Mouse (Mus musculus): Measurements from ENCODE around the gene Map3k1.

Map3k1 gene

GRCm38 (mm10) chr13:111808637-111809465 is at the start of gene Map3k1:
TSS of gene Map3k1 (minus strand) at chr13:111808993.
- DNase-seq (ENCODE audit: low read depth, low spot score), result peak; percentile 73

- DNase-seq (ENCODE audit: low read depth, low spot score), result no peak
Observed at GRCm38 (mm10) chr13:111856786-111857455, 48.1 kb upstream of the Map3k1 start.

- DNase-seq (ENCODE audit: low read depth, low spot score), result no peak
Observed at GRCm38 (mm10) chr13:111856232-111856631, 47.4 kb upstream of the Map3k1 start.

GRCm38 (mm10) chr13:111852451-111853224 is 43.8 kb upstream of the Map3k1 start:
- no peak for DNase-seq (ENCODE audit: low read depth, low spot score)

DNA sequence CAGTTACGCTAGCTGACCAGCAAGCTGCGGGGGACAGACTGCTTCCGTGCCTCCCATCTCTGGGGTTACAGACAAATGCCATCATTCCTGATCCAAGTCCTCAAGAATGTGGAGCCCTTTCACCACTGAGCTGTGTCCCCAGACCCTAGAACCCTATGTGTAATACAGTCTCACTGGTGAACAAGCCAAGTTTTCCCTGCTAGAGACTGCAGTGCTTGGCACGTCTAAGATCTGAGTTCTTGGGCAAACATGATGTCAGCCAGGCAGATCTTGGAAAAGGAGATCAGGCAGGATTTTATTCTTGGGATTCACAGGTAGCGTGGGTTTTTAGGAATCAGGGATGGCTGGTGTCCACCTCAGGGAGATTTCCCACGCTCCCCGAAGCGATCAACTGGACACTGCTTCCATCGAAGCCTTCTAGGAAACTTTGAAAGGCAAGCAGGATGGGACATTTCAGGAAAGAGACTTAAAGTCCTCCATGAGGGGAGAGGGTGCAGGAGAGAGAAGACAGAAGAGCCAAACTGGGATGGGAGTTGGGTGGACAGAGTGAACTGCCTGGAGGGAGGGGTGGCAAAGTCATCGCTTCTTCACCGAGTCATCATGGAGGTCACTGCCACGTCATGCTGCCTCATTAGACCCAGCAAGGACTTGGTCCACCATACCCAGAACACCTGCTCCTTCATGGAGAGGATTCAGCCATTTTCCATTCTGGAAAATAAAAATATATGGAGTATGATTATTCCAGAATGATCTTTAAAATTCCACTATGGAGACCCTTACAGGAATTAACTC is 41.4 kb upstream of the Map3k1 start:
- DNase-seq (ENCODE audit: low read depth, low spot score), result no peak

GRCm38 (mm10) chr13:111845471-111845870 is 36.7 kb upstream of the Map3k1 start:
- DNase-seq (ENCODE audit: low read depth, low spot score), result peak; percentile 12

- DNase-seq (ENCODE audit: low read depth, low spot score), result no peak
Observed at GRCm38 (mm10) chr13:111844313-111844712, 35.5 kb upstream of the Map3k1 start.

GRCm38 (mm10) chr13:111835787-111836186 is 27.0 kb upstream of the Map3k1 start:
- DNase-seq (ENCODE audit: low read depth, low spot score), result no peak

GRCm38 (mm10) chr13:111834613-111835012 is 25.8 kb upstream of the Map3k1 start:
- DNase-seq (ENCODE audit: low read depth, low spot score), result no peak

- no peak for DNase-seq (ENCODE audit: low read depth, low spot score)
Observed at GRCm38 (mm10) chr13:111829473-111829872, 20.7 kb upstream of the Map3k1 start.

- DNase-seq (ENCODE audit: low read depth, low spot score), result no peak
Observed at GRCm38 (mm10) chr13:111827481-111827880, 18.7 kb upstream of the Map3k1 start.

- DNase-seq (ENCODE audit: low read depth, low spot score), result no peak
Observed at GRCm38 (mm10) chr13:111824178-111824577, 15.4 kb upstream of the Map3k1 start.

DNA sequence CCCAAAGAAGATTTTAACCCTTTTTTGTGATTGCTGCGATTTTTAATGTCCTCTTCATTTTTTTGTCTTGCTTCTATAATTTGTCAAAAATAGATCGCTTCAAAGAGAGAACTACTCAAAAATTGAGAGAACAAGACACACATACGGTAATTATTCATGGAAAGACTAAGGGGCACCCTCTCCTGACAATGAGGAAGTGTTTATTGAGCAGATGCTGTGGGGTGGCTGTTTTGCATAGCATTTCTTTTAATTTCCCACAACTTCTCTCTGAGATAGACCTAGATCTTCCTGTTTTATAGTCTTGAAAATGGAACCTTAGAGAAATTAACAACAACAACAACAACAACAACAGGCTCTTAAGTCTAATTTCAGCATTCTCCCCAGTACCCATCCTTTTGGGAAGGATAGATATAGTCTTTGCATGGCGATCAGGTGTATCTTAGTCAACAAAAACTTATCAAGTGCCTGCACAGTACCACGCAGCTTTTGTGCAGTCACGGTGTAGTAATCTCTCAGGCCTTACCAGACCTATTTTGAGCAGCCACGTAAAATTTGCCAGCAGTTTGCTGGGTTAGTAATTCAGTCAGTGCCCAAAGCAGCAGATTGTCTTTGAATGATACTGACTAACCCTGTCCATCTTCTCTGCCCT is 13.1 kb upstream of the Map3k1 start:
- DNase-seq (ENCODE audit: low read depth, low spot score), result no peak

- DNase-seq (ENCODE audit: low read depth, low spot score), result no peak
Observed at GRCm38 (mm10) chr13:111819618-111820385, 11.0 kb upstream of the Map3k1 start.

GRCm38 (mm10) chr13:111819106-111819505 is 10.3 kb upstream of the Map3k1 start:
- DNase-seq (ENCODE audit: low read depth, low spot score), result no peak

GRCm38 (mm10) chr13:111818216-111818903 is 9.6 kb upstream of the Map3k1 start:
- no peak for DNase-seq (ENCODE audit: low read depth, low spot score)

DNA sequence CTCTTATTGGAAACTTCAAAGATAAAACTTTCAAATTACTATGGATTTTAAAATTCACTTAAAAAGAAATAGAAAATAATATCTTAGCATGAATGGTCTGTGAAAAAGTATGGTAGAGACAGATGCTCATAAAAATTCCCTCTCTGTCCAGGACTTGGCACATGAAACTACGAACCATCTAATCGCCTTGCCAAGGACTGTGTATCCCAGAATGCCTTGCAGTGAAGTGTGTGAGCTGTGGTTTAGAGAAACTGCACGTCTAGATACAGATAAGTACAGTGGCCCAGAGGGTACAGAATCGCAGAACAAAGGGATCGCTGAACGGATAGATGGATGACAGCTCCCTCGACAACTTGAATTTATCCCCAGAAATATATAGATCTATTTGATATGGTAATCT is 9.0 kb upstream of the Map3k1 start:
- DNase-seq (ENCODE audit: low read depth, low spot score), result no peak

DNA sequence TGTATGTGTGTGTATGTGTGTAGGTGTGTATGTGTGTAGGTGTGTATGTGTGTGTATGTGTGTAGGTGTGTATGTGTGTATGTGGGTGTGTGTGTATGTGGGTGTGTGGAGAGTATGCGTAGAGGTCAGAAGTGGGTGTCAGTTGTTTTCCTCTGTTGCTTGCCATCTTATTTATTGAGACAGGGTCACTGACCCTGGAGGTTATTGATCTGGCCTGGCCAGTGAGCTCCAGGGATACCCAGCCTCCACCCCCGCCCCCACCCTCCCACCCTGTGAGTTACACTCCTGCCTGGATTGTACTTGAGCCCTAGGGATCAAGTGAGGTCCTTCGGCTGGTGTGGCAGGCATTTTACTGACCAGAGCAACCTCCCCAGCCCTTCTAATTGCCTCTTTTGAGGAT is 7.6 kb upstream of the Map3k1 start:
- no peak for DNase-seq (ENCODE audit: low read depth, low spot score)

DNA sequence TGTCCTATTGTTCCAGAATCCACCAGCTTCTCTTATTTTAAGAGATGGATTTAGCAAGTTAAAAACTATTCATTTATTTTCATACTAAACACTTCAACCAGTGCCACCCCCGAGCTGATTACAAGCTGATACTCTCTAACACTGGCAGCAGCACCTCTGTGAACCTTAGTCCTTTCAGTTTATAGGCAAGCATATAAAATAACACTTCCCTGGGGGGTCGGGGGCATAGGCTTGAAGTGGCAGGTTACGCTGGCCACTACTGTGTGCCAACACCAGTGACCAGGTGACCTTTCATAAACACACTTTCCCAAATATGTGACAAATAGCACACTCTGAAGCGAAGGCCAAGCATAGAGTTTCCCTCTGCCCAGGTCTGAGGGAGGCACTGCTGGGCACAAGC is 6.7 kb upstream of the Map3k1 start:
- DNase-seq (ENCODE audit: low read depth, low spot score), result no peak

- no peak for DNase-seq (ENCODE audit: low read depth, low spot score)
Observed at GRCm38 (mm10) chr13:111815017-111815416, 6.2 kb upstream of the Map3k1 start.

All from mesoderm, embryonic 11.5 days (tissue).